Mouse (Mus musculus) kidney, adult 2 months (tissue): Measurements from ENCODE around the gene Frmd6. TPM values are rescaled to one million over a fixed set of nuclear protein-coding genes. Genes with fewer than 3 reads are reported as not detected.

ENCODE experiments used
- DNase-seq: peaks from one replicate; pipeline ENCODE4 v3.0.0; 2021
- H3K27ac ChIP-seq: fragments of 200-500 bp; 2 replicates; pipeline ENCODE4 v1.5.1; 2012; ENCODE audit warnings: low read depth, low read length, control low read depth, inconsistent platforms; ENCODE audit not compliant: insufficient read depth
- H3K27me3 ChIP-seq: fragments of 200-500 bp; replicated peaks from 2 replicates; pipeline ENCODE4 v1.6.1; 2012; ENCODE audit warnings: mild to moderate bottlenecking, moderate library complexity, low read length, inconsistent platforms; ENCODE audit not compliant: control insufficient read depth, insufficient read depth
- H3K36me3 ChIP-seq: fragments of 200-500 bp; 2 replicates; pipeline ENCODE4 v1.6.1; 2012; ENCODE audit warnings: mild to moderate bottlenecking, moderate library complexity, low read length, inconsistent platforms; ENCODE audit not compliant: control insufficient read depth, insufficient read depth
- H3K4me1 ChIP-seq: fragments of 200-500 bp; 2 replicates; pipeline ENCODE4 v1.6.1; 2011; ENCODE audit warnings: low read length; ENCODE audit not compliant: control insufficient read depth, insufficient read depth
- H3K4me3 ChIP-seq: fragments of 200-500 bp; 2 replicates; pipeline ENCODE4 v1.5.1; 2011; ENCODE audit warnings: mild to moderate bottlenecking, low read depth, low read length, control low read depth; ENCODE audit not compliant: insufficient read depth
- CTCF ChIP-seq: fragments of 200-500 bp; conservative IDR thresholded peaks from 2 replicates; pipeline ENCODE4 v1.5.1; 2011; ENCODE audit warnings: low read depth, mild to moderate bottlenecking, control low read depth, low read length, moderate library complexity, mixed read lengths; ENCODE audit not compliant: insufficient read depth, insufficient read length
- POLR2A ChIP-seq: fragments of 200-500 bp; IDR thresholded peaks from one replicate; pipeline ENCODE4 v1.6.1; 2011; ENCODE audit warnings: low read depth, low read length, control low read depth
- WGBS: fragments of 180-500 bp; shearing (Covaris S2); methylation state at CpG from one replicate; pipeline ENCODE4 v1.1.7; 2018; 5-methylcytosine and 5-hydroxymethylcytosine counted together
- polyA plus RNA-seq: library from polyadenylated mRNA; depleted of rRNA; stranded (reverse); fragments of >200 nt; gene quantifications from 2 replicates; pipeline ENCODE4 v1.2.3, GENCODE M21; 2012

Frmd6 gene
- polyA plus RNA-seq, 1 experiment: 6.8 TPM

- WGBS: under 1% methylated on average over 55 of the region's 55 CpGs
These were observed 470 bp downstream of the Frmd6 start for GRCm38 (mm10) chr12:70825651-70826317.

GRCm38 (mm10) chr12:70826318-70827072, 1.2 kb downstream of the Frmd6 start:
- DNase-seq: peak; percentile 36
- Histone ChIP-seq H3K27me3 (no peaks in the 10 kb centered on the region), H3K27ac (peak overlapping the region; percentile 25), H3K4me1 (peaks cover 4% of the 10 kb centered on the region; the same call in 1 of the 2 replicates), H3K4me3 (peak overlapping the region; percentile 83), H3K36me3 (no peaks in the 10 kb centered on the region)
- TF ChIP-seq CTCF: no peak
- no peak for TF ChIP-seq POLR2A
- WGBS: 9% methylated on average over 19 of the region's 19 CpGs

More at GRCm38 (mm10) chr12:70825651-70826317, 470 bp downstream of the Frmd6 start:
- Histone ChIP-seq H3K36me3 (no peaks in the 10 kb centered on the region), H3K4me3 (peak overlapping the region; percentile 83), H3K27me3 (no peaks in the 10 kb centered on the region), H3K27ac (peak overlapping the region; percentile 25), H3K4me1 (peaks cover 4% of the 10 kb centered on the region; the same call in 1 of the 2 replicates)
- no peak for TF ChIP-seq POLR2A
- no peak for TF ChIP-seq CTCF
- DNase-seq: peak; percentile 48

DNA sequence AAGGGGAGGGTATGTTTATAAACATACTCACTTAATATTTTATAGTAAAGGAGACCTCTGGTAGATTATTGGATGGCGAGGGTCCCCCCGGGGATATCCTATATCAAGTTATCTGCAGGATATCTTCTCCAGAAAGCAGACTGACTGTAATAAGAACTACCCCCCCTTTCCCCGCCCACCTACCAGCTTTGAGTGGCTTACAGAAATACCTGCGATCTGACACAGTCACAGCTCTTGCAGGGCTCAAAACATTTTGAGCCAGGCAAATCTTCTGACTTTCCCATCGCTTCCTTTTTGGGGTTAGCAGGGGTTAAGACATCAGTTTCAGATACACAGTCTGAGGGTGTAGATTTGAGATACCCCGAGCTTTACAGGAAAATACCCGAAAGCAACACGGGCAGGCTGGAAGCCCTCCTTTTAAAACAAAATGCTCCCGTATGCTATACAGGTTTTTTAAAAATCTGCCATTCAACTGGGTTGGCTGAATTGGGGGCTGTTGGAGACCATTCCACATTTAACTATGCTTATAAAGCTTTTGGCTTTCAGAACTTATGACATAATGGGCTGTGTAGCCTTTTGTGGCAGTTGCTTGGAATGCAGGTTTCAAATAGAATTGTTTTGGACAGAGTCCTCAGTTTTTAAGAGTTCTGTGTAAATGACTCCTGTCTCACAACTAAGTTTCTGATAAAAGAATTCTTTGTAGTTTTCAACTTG, 2.0 kb downstream of the Frmd6 start:
- no peak overlapping the region for H3K27ac ChIP-seq

DNA sequence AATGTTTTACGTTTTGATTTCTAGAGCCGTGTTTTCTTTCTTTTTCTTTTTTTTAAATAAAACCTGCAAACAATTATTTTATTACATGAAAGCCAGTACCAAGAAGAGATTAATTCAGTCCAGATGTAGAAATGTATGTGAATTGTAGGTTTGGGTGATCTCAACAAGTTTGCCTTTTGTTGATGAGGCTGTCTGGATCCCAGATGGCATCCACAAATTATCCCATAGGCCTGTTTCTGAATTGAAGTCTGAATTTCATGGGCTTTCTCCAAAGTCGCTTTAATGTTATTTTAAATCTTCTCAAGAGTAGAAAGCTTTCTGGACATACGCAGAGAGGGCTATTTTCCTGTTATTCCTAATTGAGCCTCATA, 2.6 kb downstream of the Frmd6 start:
- no peaks in the 10 kb centered on the region for H3K27me3 ChIP-seq
- WGBS: 88% methylated on average over 4 of the region's 4 CpGs
- H3K4me3 ChIP-seq: no peak overlapping the region
- DNase-seq: no peak
- TF ChIP-seq CTCF: no peak
- no peak for TF ChIP-seq POLR2A
- peaks cover 4% of the 10 kb centered on the region; the same call in 1 of the 2 replicates for H3K4me1 ChIP-seq
- H3K36me3 ChIP-seq: no peaks in the 10 kb centered on the region
- H3K27ac ChIP-seq: no peak overlapping the region

More for the DNA sequence above, 2.0 kb downstream of the Frmd6 start:
- Histone ChIP-seq H3K36me3 (no peaks in the 10 kb centered on the region), H3K4me1 (peaks cover 4% of the 10 kb centered on the region; the same call in 1 of the 2 replicates), H3K4me3 (no peak overlapping the region), H3K27me3 (no peaks in the 10 kb centered on the region)
- WGBS: 55% methylated on average over 9 of the region's 9 CpGs
- no peak for TF ChIP-seq POLR2A
- TF ChIP-seq CTCF: no peak
- no peak for DNase-seq

DNA sequence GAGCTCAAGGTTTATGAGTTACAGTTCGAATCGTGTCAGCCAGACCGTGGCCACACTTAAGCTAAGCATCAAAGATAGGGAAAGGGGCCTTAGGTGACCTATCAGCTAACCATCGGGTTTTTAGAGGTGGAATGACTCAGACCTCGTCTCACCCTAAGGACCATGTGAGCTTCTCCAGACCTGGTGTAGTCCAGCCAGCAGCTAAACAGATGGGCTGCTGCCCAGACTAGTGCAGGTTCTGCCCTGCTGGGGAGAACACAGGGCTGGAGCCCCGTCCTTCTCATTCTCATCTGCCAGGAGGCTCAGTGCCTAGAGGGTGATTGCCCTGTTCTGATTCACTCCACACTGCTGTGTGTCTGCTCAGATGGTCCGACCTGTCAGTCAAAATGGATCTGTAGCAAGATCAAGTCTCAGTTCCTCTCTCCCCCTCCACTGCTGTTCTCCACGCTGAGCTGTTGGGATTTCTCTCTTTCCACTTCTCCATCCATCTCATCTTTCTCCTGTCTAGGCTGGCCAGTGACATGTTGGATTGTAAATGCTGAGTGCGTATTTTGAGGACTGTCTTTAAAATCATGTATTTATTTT, 5.8 kb downstream of the Frmd6 start:
- H3K36me3 ChIP-seq: no peaks in the 10 kb centered on the region
- 69% methylated on average over 9 of the region's 9 CpGs for WGBS
- no peak overlapping the region for H3K4me3 ChIP-seq
- no peak for TF ChIP-seq CTCF
- no peak for TF ChIP-seq POLR2A
- DNase-seq: no peak
- no peak overlapping the region for H3K27ac ChIP-seq
- H3K4me1 ChIP-seq: no peaks in the 10 kb centered on the region; the same call in 1 of the 2 replicates
- no peaks in the 10 kb centered on the region for H3K27me3 ChIP-seq

DNA sequence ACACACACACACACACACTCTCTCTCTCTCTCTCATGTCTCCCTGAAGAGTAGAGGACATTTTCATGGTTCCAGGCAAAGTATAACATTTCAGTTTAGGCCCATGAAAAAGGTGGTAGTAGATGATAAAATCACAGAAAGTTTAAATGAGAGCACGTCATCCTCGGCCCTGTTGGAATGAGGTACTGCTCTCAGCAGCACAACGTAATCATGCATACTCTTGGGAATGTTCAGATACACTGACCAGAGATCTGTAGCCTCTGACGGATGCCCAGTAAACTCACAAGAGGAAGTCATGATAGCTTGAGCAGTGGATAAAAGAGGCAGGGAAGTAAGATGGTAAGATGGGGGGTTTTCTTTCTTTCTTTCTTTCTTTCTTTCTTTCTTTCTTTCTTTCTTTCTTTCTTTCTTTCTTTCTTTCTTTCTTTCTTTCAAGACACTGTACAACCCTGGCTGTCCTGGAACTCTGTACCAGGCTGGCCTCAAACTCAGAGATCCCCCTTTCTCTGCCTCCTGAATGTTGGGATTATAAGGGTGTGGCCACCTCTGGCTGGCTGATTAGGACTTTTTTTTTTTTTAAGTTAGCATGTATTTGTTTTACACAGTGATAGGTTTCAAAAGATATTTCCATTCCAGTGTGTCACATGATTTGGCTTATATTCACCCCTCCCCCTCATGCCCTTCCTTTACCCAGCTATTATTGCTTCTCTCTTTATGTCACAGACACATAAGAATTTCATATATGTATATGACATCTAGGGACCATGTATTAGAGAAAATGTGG, 7.1 kb downstream of the Frmd6 start:
- WGBS: 67% methylated on average over 4 of the region's 4 CpGs

More for the DNA sequence above, 7.1 kb downstream of the Frmd6 start:
- no peak for DNase-seq
- TF ChIP-seq CTCF (no peak), POLR2A (no peak)
- H3K4me1 ChIP-seq: no peaks in the 10 kb centered on the region
- no peak overlapping the region for H3K27ac ChIP-seq
- H3K4me3 ChIP-seq: no peak overlapping the region
- no peaks in the 10 kb centered on the region for H3K36me3 ChIP-seq
- no peaks in the 10 kb centered on the region for H3K27me3 ChIP-seq
